Mouse (Mus musculus): Measurements from ENCODE around the gene 4933402J07Rik. TPM values are rescaled to one million over a fixed set of nuclear protein-coding genes. Genes with fewer than 3 reads are reported as not detected.

The 4933402J07Rik gene
- polyA plus RNA-seq, 1 experiment from 2014 or later: not detected

DNA sequence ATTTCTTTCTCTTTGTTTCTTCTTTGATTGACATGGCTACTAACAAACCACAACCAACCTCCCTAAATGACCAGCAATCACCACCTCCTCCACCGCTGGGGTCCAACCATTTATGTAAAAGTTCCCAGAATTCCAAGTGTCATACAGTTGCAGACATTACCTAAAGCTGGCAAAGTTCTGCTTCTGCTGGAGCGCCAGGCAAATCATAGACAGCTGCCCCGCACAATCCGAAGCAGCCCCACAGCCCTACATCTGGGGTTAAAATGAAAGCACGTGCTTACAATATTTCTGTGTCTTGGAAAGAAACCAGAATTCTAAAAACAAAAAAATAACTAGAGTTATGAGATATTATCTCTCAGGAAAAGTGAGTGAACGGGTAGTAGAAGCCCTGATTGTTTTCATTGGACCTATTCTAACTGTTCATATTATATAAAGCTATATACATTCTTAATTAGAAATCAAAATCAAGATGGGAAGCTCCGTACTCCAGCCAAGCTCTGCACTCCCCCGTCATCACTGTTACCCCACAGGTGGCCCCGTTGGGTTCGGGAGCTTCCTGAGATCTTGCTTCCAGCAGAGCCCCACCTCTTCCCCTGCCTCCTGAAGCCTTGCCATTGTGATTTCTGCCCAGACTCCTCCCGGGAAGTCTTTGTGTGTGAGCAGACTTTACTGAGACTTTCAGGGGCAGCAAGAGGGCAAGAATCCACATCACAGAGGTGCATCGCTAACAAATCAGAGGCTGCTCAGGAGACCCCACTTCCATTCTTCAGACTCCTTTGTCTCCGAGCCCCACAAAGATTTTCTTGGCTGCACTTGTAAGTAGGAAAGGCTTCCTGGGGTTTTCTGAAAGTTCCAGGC is 6.3 kb downstream of the 4933402J07Rik start:
- Histone ChIP-seq H3K36me3 (ENCODE audit: control insufficient read depth, insufficient read depth, low read length) (no peaks in the 10 kb centered on the region), H3K27me3 (ENCODE audit: control insufficient read depth, insufficient read depth, low read length) (no peaks in the 10 kb centered on the region), H3K4me3 (ENCODE audit: low read depth, low read length) (peak overlapping the region; percentile 26), H3K9me3 (ENCODE audit: control insufficient read depth, low read length) (no peaks in the 10 kb centered on the region), H3K9ac (ENCODE audit: low read length) (peak overlapping the region; percentile 47), H3K4me2 (replicated peaks; ENCODE audit: low read depth) (peak overlapping the region; percentile 48), H3K27ac (replicated peaks) (no peak overlapping the region), H3K4me1 (replicated peaks; ENCODE audit: control insufficient read depth, insufficient read depth) (peaks cover 2% of the 10 kb centered on the region; the same call in 1 of the 2 replicates)
- WGBS: 24% methylated on average over 13 of the region's 13 CpGs
- ATAC-seq (ENCODE audit: low FRiP score, low TSS enrichment) (no peak), DNase-seq (ENCODE audit: low spot score) (no peak)
- TF ChIP-seq EP300 (optimal IDR thresholded peaks at IDR 0.05) (no peak), CTCF (IDR thresholded peaks at IDR 0.05; ENCODE audit: low read depth) (no peak)

DNA sequence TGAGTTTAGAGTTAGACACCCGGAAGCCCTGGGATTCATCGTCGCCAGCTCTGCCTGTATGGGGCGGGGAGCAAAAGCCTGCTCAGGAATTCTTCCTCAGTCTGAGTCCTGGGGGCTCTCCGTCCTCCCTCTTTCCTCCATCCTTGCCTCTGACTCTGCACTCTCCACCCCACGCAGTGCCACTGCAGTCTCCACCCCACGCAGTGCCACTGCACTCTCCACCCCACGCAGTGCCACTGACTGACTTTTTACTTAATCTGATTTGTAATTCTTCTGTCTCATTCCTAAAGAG is 6.9 kb downstream of the 4933402J07Rik start:
- Histone ChIP-seq H3K4me3 (ENCODE audit: low read depth, low read length) (peak overlapping the region; percentile 26), H3K36me3 (ENCODE audit: control insufficient read depth, insufficient read depth, low read length) (no peaks in the 10 kb centered on the region), H3K4me1 (replicated peaks; ENCODE audit: control insufficient read depth, insufficient read depth) (peaks cover 2% of the 10 kb centered on the region; the same call in 1 of the 2 replicates), H3K9ac (ENCODE audit: low read length) (peak overlapping the region; percentile 47), H3K9me3 (ENCODE audit: control insufficient read depth, low read length) (no peaks in the 10 kb centered on the region), H3K27me3 (ENCODE audit: control insufficient read depth, insufficient read depth, low read length) (no peaks in the 10 kb centered on the region), H3K27ac (replicated peaks) (no peak overlapping the region), H3K4me2 (replicated peaks; ENCODE audit: low read depth) (peak overlapping the region; percentile 48)
- ATAC-seq (ENCODE audit: low FRiP score, low TSS enrichment) (no peak), DNase-seq (ENCODE audit: low spot score) (no peak)
- 2% methylated on average over 8 of the region's 8 CpGs for WGBS
- TF ChIP-seq CTCF (IDR thresholded peaks at IDR 0.05; ENCODE audit: low read depth) (no peak), EP300 (optimal IDR thresholded peaks at IDR 0.05) (no peak)

DNA sequence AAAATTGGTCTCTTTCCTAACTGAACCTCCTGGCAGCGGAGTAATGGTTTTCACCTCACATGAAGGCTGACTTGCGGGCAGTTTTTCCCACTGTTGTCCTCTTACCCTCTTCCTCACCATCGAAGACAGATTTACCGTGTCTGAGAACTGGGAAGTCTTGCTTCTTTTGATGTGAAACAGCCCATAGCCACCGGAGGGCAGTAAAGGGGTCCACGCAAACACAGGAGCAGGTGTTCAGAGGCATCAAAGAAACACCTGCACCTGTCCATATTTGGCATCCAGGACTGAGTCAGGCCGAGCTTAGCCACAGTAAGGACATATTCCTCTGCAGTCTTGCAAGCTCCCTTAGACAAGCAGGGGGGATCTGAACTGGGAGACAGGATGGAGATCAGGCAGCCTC is 7.2 kb downstream of the 4933402J07Rik start:
- Histone ChIP-seq H3K36me3 (ENCODE audit: control insufficient read depth, insufficient read depth, low read length) (no peaks in the 10 kb centered on the region), H3K4me3 (ENCODE audit: low read depth, low read length) (peak overlapping the region; percentile 26; the same call in 1 of the 2 replicates), H3K27ac (replicated peaks) (no peak overlapping the region), H3K27me3 (ENCODE audit: control insufficient read depth, insufficient read depth, low read length) (no peaks in the 10 kb centered on the region), H3K4me1 (replicated peaks; ENCODE audit: control insufficient read depth, insufficient read depth) (peaks cover 2% of the 10 kb centered on the region; the same call in 1 of the 2 replicates), H3K9ac (ENCODE audit: low read length) (peak overlapping the region; percentile 47; the same call in 1 of the 2 replicates), H3K9me3 (ENCODE audit: control insufficient read depth, low read length) (no peaks in the 10 kb centered on the region), H3K4me2 (replicated peaks; ENCODE audit: low read depth) (peak overlapping the region; percentile 48)
- TF ChIP-seq EP300 (optimal IDR thresholded peaks at IDR 0.05) (no peak), CTCF (IDR thresholded peaks at IDR 0.05; ENCODE audit: low read depth) (peak; percentile 53)
- DNase-seq (ENCODE audit: low spot score): peak; percentile 25
- 11% methylated on average over 7 of the region's 7 CpGs for WGBS
- no peak for ATAC-seq (ENCODE audit: low FRiP score, low TSS enrichment)

DNA sequence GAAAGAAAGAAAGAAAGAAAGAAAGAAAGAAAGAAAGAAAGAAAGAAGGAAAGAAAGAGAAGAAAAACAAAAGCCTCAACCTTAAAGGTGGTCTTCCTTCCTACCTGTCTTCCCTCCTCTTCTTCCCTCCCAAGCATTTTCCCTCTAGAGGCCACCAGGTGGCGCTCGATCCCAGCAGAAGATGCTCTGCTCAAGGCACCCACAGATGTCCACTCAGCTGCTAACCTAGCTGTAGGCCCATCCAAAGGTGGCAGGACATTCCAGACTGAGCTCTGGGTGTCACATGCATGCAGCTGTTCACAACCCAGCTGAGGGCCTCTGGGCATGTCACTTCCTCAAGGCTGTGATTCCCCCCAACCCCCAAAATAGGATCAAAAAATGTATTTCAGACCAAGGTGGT is 30.6 kb downstream of the 4933402J07Rik start:
- H3K4me3 ChIP-seq (ENCODE audit: low read depth, low read length): no peak overlapping the region
- H3K9ac ChIP-seq (ENCODE audit: low read length): no peak overlapping the region
- DNase-seq (ENCODE audit: low spot score) (peak; percentile 60), ATAC-seq (ENCODE audit: low FRiP score, low TSS enrichment) (no peak)
- no peaks in the 10 kb centered on the region for H3K27me3 ChIP-seq (ENCODE audit: control insufficient read depth, insufficient read depth, low read length)
- no peaks in the 10 kb centered on the region for H3K36me3 ChIP-seq (ENCODE audit: control insufficient read depth, insufficient read depth, low read length)
- 0% methylated on average over 2 of the region's 2 CpGs for WGBS
- H3K4me2 ChIP-seq (replicated peaks; ENCODE audit: low read depth): no peak overlapping the region
- no peak overlapping the region for H3K27ac ChIP-seq (replicated peaks)
- TF ChIP-seq CTCF (IDR thresholded peaks at IDR 0.05; ENCODE audit: low read depth): peak; percentile 92
- no peak for TF ChIP-seq EP300 (optimal IDR thresholded peaks at IDR 0.05)
- no peaks in the 10 kb centered on the region for H3K4me1 ChIP-seq (replicated peaks; ENCODE audit: control insufficient read depth, insufficient read depth)
- no peaks in the 10 kb centered on the region for H3K9me3 ChIP-seq (ENCODE audit: control insufficient read depth, low read length)

DNA sequence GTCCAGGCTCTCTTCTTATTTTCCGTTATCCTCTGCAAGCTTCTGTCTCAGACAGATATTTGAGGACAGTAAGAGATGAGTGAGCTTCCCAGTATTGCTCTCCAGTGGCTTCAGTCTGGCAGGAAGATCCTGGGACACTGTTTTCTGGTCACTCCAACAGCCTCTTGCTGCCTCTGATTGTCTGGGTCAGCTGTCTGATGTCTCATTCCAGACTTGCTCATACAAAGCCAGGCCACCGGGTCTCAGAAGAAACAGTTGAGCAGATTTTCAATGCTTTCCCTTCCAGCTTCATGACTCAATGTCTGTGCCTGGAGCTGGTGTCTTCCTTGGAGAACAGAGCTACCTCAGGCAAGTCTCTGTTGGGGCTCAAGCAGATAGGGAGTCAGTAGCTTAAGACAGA is 39.1 kb downstream of the 4933402J07Rik start:
- no peak overlapping the region for H3K4me3 ChIP-seq (ENCODE audit: low read depth, low read length)
- no peak overlapping the region for H3K9ac ChIP-seq (ENCODE audit: low read length)
- H3K36me3 ChIP-seq (ENCODE audit: control insufficient read depth, insufficient read depth, low read length): no peaks in the 10 kb centered on the region
- no peak overlapping the region for H3K4me2 ChIP-seq (replicated peaks; ENCODE audit: low read depth)
- no peaks in the 10 kb centered on the region for H3K4me1 ChIP-seq (replicated peaks; ENCODE audit: control insufficient read depth, insufficient read depth)
- no peak overlapping the region for H3K27ac ChIP-seq (replicated peaks)
- no peaks in the 10 kb centered on the region for H3K9me3 ChIP-seq (ENCODE audit: control insufficient read depth, low read length)
- ATAC-seq (ENCODE audit: low FRiP score, low TSS enrichment) (no peak), DNase-seq (ENCODE audit: low spot score) (no peak)
- whole genome bisulfite sequencing: 59% methylated on average over 2 of the region's 2 CpGs
- H3K27me3 ChIP-seq (ENCODE audit: control insufficient read depth, insufficient read depth, low read length): no peaks in the 10 kb centered on the region
- TF ChIP-seq CTCF (IDR thresholded peaks at IDR 0.05; ENCODE audit: low read depth): no peak
- no peak for TF ChIP-seq EP300 (optimal IDR thresholded peaks at IDR 0.05)

DNA sequence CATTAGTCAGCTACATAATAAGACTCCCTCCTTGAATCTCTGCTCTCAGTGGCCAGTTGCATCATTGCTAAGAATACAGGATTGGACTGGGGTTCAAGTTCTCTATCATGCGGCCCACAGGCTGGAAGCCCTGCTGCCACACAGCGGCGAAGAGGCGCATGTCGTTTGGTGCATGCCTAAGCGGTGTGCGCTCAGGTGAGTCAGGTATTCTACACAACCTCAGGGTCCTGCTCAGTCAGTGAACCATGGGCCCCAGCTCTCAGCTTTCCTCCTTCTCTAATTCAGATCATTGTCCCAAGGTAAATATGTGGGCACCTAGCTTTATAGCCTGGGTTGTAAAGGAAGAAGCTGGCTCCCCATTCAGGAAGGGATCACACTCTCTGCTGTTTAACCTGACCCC is 45.5 kb downstream of the 4933402J07Rik start:
- H3K4me1 ChIP-seq (replicated peaks; ENCODE audit: control insufficient read depth, insufficient read depth): no peaks in the 10 kb centered on the region
- H3K4me2 ChIP-seq (replicated peaks; ENCODE audit: low read depth): no peak overlapping the region
- DNase-seq (ENCODE audit: low spot score) (no peak), ATAC-seq (ENCODE audit: low FRiP score, low TSS enrichment) (no peak)
- no peak overlapping the region for H3K9ac ChIP-seq (ENCODE audit: low read length)
- no peaks in the 10 kb centered on the region for H3K27me3 ChIP-seq (ENCODE audit: control insufficient read depth, insufficient read depth, low read length)
- no peak overlapping the region for H3K4me3 ChIP-seq (ENCODE audit: low read depth, low read length)
- TF ChIP-seq CTCF (IDR thresholded peaks at IDR 0.05; ENCODE audit: low read depth): no peak
- no peak for TF ChIP-seq EP300 (optimal IDR thresholded peaks at IDR 0.05)
- WGBS: 84% methylated on average over 7 of the region's 7 CpGs
- no peaks in the 10 kb centered on the region for H3K9me3 ChIP-seq (ENCODE audit: control insufficient read depth, low read length)
- H3K27ac ChIP-seq (replicated peaks): no peak overlapping the region
- no peaks in the 10 kb centered on the region for H3K36me3 ChIP-seq (ENCODE audit: control insufficient read depth, insufficient read depth, low read length)

All from stomach, postnatal 0 days (tissue).